Mouse (Mus musculus): ENCODE results near the gene Tmem59l. TPM values are rescaled to one million over a fixed set of nuclear protein-coding genes. Genes with fewer than 3 reads are reported as not detected.
A peak's percentile ranks its signal among the peaks of the same experiment; 100 is the strongest.
"Not testable (repeated sequence)": the region's sequence is repeated elsewhere in the genome, so short reads cannot be mapped to it uniquely, and the experiment has no call there.

Gene Tmem59l
- not detected in 2 replicates for total RNA-seq (2017)

DNA sequence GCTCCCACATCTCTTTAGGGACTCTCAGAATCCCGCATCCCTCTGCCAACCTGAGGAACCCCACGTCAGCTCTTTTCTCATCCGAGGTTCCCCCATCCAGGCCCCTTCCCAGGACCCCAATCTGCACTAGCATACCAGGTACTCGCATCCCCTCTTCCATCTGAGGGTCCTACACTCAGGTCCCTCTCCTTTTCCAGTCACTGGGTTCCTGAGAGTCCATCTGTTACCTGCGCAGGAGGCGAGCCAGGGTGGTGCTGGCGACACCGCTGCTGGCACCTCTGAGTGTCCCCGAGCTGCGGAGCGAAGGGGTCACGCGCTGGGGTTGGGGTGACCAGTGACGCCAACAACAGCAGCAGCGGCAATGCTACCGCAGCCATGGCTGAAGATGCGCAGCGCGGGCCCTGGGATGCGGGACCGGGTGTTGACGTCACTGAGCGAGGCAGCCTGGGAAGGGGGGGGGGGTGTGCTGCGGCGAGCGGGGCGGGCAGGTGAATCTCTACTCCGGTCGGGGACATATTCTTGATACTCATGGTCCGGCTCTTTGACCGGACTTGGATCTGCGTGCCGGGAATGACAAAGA is at the start of gene Tmem59l:
Gene Tmem59l, minus strand, starts transcription at position 418 of the 580 bp plus-strand sequence.
- no peak for ATAC-seq (ENCODE audit: extremely low read depth, insufficient number of reproducible peaks, low FRiP score, poor library complexity, severe bottlenecking)

DNA sequence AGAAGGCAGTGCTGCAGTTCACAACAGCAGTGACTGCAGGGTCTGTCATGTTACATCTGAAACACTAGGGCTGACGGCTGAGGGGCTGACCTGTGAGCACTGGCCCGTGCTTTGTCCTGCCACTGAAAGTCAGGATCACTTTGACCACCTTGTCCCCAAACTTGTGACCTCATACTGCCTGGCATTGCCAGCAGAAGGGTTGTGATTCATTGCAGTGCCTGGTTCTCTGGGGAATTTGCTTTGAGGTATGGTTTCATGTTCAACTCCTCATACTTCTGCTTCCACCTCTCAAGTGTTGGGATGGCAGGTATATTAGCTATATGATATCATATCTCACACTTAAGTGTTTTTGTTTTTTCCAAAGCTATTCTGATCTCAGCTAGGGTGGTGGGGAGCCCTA is 48.5 kb upstream of the Tmem59l start:
- ATAC-seq (ENCODE audit: extremely low read depth, insufficient number of reproducible peaks, low FRiP score, poor library complexity, severe bottlenecking): no peak

DNA sequence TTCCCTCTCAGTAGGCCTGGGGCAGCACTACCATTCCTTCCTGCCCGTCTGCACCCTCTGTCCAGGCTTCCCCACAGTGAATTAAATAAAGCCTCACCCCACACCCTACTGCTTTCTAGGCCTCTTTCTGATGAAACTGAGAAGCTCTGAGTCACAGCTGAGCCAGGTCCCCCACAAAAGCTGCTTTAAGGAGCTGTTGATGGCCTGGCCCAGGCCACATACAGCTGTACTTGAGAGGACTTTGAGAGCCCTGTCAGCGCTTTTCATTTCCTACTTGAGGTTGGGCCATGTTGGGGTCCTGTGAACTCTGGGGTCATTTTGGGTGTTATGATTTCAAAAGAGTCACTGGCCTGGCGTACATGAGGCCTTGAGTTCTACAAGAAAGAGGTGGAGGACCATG is 48.1 kb upstream of the Tmem59l start:
- no peak for ATAC-seq (ENCODE audit: extremely low read depth, insufficient number of reproducible peaks, low FRiP score, poor library complexity, severe bottlenecking)

DNA sequence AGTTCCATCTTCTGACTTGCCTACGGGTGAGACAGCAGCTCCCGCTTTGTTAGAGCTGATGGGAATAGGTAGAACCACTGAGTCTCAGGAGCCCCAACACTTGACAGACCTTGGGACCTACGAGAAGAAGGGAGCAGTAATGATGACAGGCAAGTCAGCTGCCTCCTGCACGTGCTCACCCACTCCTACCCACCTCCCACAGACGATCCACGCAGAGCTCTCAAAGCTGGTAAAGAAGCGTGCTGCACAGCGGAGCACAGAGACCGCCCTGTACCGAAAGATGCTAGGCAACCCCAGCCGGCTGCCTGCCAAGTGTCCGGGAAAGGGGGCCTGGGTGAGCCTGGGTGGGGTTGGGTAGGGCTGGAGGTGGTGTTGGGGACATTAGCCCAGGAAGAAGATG is 47.1 kb upstream of the Tmem59l start:
- no peak for ATAC-seq (ENCODE audit: extremely low read depth, insufficient number of reproducible peaks, low FRiP score, poor library complexity, severe bottlenecking)

DNA sequence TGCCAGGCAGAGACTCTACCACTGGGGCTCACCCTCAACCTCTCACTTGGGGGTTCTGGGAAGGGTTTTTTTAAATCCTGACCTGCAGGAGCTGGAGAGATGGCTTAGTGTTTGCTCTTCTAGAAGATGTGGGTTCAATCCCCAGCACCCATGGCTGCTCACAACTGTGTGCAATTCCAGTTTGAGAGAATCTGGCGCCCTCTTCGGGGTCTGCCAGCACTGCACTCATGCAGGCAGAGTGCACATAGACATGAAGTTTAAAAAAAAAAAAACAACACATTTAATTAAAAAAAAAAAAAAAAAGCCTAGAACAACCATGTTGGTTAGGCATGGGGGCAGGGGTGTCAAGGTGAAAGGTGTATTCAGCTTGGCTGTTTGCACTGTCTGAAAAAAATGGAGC is 43.2 kb upstream of the Tmem59l start:
- no peak for ATAC-seq (ENCODE audit: extremely low read depth, insufficient number of reproducible peaks, low FRiP score, poor library complexity, severe bottlenecking)

DNA sequence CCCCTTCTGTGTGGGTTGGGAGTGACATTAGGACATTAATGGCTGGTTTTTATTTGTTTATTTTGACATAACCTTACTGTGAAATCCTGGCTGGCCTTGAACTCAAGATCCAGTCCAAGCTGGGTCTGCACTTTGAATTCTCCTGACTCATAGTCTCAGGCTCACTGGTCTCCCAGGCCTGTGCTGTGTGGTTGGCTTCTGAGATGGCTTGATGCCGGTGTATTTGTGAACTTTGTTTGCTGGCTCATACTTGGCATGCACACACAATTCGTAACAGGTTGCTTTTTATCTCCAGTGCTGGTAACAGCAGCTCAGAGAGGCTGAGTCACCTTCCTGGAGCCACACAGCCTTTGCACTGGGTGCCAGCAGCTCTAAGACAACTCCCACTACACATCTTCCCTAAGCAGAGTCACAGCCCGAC is 42.6 kb upstream of the Tmem59l start:
- ATAC-seq (ENCODE audit: extremely low read depth, insufficient number of reproducible peaks, low FRiP score, poor library complexity, severe bottlenecking): no peak

DNA sequence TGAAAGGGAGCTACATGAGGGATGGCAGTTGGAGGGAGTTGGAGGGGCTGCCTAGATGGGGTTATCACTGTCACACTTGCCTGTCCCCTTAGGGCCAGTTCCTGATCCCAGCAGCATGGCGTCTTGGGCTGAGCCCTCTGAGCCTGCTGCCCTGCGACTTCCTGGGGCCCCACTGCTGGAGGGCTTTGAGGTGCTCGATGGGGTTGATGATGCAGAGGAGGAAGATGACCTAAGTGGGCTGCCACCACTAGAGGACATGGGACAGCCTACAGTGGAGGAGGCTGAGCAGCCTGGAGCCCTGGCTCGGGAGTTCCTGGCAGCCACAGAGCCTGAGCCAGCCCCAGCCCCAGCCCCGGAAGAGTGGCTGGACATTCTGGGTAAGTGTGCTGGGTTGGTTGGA is 42.1 kb upstream of the Tmem59l start:
- ATAC-seq (ENCODE audit: extremely low read depth, insufficient number of reproducible peaks, low FRiP score, poor library complexity, severe bottlenecking): no peak

DNA sequence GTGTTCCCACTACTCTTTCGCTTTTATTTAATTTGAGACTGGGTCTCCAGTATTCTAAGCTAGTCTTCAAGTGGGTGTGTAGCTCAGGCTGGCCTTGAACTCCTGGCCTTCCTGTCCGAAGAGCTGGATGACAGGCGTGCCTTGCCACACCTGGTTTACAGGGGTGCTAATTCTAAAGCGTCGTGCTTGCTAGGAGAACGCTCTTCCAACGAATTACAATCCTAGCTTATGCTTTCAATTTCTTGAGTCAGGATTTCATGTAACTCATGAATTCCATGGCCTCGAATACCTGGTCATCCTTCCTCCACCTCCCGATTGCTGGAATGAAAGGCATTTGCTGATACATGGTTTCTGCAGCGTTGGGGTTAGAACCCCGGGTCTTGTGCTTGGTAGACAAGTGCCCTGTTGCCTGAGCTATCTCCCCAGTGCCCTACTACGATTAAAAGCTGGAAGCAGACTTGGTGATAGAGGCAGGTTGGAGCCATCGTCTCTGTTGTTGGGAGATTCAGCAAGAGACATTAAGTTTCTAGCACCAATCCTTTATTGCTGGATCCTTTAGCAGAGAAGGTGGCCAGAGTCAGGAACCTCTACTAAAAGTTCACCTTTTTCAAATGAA is 41.1 kb upstream of the Tmem59l start:
- ATAC-seq (ENCODE audit: extremely low read depth, insufficient number of reproducible peaks, low FRiP score, poor library complexity, severe bottlenecking): no peak

DNA sequence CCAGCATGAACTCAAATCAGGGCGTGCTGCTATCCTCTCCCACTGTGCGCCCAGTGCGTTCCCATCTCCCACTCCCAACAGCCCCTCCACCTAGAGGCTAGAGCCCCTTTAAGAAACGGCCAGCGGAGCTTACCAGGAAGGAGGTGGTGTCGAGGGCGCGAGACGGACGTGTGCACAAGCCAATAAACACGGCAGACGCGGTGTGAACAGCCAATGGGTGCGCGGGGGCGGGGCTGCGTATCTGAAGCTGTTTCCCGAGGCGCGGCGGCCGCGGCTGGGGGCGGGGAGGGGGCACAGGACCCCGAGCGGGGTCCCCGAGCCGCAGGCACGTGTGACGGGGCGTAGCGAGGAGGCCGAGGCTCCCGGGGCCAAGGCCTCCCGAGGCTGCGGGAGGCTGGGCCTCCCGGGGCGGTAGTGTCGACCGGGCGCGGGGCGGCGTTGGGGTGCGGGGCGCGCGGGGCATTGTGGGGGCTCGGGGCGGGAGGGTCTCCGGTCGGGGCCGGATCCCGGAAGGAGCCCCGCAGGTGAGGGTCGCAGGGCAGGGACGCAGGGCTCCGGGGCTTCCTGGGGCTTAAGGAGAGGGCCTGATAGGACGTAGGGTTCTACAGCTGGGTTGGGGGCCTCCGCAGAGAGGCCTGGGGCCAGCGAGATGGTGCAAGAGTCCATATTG is 40.5 kb upstream of the Tmem59l start, which contains the start of the genes Fkbp8 and Kxd1:
Gene Fkbp8, plus strand, starts transcription at position 213 of the 670 bp plus-strand sequence.
Gene Kxd1, minus strand, starts transcription at position 445 of the 670 bp plus-strand sequence.
- ATAC-seq (ENCODE audit: extremely low read depth, insufficient number of reproducible peaks, low FRiP score, poor library complexity, severe bottlenecking): peak; percentile 89

DNA sequence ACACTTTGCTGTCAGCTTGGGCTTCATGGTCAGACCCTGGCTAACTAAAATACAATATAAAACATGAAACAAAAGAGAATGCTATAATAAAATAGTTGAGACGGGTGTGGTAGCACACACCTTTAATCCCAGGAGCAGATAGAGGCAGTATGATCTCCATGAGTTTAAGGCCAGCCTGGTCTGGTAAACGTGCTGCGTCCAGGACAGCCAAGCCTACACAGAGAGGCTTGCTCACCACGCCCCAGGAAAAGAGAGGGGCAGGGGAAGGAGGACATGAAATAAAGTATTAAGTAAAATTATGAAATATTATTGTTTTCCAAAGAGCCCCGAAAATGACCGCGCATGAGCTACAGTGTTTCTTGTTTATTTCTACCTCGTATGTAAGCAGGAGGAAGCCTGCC is 40.0 kb upstream of the Tmem59l start:
- no peak for ATAC-seq (ENCODE audit: extremely low read depth, insufficient number of reproducible peaks, low FRiP score, poor library complexity, severe bottlenecking)

DNA sequence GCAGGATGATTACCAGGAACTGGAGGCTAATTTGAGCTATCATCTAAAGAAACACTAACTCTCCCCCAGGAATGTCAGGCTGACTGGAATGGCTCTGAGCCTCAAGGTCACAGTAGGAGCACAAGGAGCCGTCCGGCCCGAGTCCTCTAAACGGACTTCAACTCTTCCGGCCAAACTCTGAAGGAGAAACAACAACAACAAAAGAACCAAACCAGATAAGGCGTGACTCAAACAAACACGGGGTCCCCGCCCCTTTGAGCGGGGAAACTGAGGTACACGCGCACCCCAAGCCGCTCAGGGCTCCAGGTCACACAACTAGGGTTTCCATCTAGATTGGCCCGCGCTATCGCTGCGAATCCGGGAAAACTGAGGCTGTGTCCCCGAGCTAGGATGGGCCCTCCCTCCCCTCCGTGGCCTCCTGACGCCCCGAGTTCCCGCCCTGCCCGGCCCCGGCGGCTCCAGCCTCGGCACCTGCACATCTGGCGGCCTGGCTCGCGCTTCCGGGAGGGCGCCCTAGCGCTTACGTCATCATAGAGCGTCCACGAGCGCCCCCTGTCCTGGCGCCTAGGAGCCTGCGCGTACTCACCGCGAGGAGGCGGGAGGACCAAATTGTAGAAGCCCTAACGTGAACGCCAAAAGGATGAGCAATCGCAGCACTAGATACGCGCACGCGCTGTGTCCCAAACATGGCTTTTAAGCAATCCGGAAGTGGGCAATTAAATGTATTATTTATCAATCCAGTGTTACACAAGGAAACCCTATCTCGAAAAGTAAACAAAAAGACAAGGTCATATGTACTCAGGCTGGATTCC is 35.6 kb upstream of the Tmem59l start:
- peak; percentile 91 for ATAC-seq (ENCODE audit: extremely low read depth, insufficient number of reproducible peaks, low FRiP score, poor library complexity, severe bottlenecking)

DNA sequence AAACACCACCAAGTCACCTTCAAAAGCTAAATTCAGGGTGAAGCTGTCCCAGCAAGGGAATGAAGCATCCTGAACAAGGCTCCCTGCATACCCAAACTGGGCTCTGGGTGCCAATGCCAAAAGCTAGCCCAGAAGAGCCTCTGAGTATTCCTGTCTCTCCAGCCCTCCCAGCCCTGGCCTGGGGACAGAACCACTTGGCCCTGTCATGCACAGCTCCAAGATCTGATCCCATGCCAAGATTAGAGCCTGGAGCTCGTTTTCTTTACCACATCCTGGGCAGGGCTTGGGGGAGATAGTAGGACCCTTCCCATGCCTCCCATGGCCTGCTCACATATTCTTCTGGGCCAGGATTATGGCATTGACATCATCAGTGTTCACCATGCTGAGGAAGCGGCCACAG is 32.4 kb upstream of the Tmem59l start:
- ATAC-seq (ENCODE audit: extremely low read depth, insufficient number of reproducible peaks, low FRiP score, poor library complexity, severe bottlenecking): no peak

DNA sequence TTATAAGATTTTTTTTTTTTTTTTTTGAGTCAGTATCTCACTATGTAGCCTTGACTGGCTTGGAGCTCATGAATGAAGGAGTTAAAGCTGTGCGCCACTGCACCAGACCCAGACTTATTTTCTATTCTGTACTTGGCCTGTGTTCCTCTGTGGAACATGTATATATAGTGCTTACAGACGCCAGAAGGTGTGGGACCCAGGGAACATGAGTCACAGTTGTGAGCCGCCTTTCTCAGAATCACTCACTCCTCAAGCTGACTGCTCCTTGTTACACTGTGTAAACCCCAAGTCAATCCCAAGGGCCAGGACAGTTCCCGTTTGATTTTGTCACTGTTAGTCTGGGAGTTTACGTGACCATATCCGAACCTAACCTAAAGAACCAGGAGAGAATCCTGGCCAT is 31.9 kb upstream of the Tmem59l start:
- no peak for ATAC-seq (ENCODE audit: extremely low read depth, insufficient number of reproducible peaks, low FRiP score, poor library complexity, severe bottlenecking)

DNA sequence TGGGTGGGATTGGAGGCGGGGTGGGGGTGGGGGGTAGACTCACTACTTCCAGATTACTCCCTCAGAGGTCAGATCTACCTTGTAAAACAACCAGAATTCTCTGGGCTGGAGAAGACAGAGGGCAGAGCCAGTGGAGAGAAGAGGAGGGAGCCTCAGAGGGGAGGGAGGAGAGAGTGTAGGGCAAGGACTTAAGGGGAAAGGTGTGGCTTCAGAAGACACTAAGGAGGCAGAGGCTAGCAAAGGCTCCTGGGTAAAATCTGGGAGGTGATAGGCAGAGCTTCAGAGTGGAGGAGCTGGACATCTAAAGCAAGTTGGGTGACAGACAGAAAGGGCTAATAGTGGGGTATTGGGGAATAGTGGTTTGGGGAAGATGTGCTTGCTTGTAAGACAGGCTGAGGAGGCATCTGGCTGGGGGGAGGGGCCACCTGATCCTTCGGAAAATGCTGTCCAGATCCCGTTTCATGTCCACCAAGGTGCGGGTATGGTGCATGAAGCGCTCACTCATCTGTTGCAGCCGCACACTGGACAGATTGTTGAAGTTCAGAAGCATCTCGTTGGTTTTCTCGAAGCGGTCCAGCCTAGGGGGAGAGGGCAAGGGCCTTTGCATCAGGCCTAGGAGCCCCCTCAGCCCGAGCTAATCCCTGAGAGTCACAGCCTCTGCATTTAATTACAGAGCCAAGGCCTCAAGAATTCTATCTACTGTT is 30.9 kb upstream of the Tmem59l start:
- ATAC-seq (ENCODE audit: extremely low read depth, insufficient number of reproducible peaks, low FRiP score, poor library complexity, severe bottlenecking): no peak

DNA sequence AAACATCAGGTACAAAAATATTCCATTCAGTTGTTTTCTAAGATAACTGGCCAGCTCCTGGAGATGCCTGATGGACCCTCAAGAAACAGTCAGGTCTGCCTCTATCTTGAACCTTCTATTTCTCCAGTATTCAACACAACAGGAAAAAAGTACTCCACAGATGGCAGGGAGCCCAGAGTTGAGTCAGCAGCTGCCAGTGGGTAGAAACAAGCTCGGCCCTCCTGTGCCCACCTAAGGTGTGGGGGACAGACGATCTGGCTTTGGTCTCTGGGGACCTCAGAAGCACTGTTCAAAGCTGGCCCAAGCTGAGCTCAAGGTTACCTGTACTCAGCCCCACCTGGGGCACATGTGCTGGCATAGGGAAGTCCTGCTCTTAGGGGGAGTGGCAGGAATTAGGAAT is 26.3 kb upstream of the Tmem59l start:
- no peak for ATAC-seq (ENCODE audit: extremely low read depth, insufficient number of reproducible peaks, low FRiP score, poor library complexity, severe bottlenecking)

DNA sequence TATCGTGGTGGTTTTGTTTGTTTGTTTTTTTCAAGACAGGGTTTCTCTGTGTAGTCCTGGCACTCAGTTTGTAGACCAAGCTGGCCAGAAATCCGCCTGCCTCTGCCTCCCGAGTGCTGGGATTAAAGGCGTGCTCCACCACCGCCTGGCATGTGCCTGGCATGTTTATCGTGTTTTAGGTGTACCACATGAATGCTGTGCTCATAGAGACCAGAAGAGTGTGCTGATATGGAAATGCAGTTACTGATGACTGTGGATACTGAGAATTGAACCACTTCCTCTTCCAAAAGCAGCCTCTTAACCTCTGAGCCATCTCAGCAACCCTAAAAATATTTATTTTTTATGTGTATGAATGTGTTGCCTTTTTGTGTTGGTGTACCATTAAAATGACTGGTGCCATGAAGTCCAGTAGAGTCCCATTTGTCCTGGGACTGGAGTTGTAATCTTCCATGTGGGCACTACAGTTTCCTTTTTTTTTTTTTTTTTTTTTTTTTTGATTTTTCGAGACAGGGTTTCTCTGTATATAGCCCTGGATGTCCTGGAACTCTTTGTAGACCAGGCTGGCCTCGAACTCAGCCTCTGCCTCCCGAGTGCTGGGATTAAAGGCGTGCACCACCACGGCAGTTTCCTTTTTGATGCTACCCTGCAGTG is 25.2 kb upstream of the Tmem59l start:
- ATAC-seq (ENCODE audit: extremely low read depth, insufficient number of reproducible peaks, low FRiP score, poor library complexity, severe bottlenecking): no peak

DNA sequence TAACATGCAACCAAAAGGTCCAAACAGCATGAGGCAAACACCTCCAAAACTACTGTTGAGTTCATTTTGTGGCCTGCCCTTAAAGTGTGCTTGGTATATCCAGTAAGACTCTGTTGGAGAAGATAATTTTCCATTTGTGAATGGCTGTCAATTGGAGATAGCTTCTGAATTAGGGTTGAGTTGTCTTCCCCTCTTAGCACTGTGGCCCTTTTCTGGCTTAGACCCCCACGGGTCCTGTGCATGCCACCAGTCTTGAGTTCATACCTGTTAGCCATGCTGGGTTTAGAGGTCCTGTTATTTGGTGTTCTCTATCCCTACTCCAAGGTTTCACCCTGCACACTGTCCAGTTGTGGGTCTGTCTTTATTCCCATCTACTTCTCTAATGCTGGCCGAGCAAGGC is 24.6 kb upstream of the Tmem59l start:
- no peak for ATAC-seq (ENCODE audit: extremely low read depth, insufficient number of reproducible peaks, low FRiP score, poor library complexity, severe bottlenecking)

DNA sequence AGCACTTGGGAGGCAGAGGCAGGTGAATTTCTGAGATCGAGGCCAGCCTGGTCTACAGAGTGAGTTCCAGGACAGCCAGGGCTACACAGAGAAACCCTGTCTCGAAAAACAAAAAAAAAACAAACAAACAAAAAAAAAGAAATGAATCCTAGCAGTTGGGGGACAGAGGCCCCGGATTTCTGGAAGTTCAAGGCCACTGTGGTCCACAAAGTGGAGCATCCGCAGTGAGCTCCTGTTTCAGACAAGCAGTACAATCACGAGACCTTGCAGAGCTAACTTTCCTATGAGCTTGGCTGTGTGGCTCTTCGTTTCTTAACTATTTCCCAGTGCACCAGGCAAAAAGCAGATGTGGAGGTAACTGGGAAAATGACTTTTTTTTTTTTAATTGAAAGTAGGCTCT is 24.0 kb upstream of the Tmem59l start:
- not testable (repeated sequence) for ATAC-seq (ENCODE audit: extremely low read depth, insufficient number of reproducible peaks, low FRiP score, poor library complexity, severe bottlenecking)

Measured in neutrophil, adult 5-6 weeks (primary cell).